Mouse (Mus musculus): ENCODE results near the gene Cars.

Gene Cars

GRCm38 (mm10) chr7:143511335-143511712, 88.6 kb downstream of the Cars start:
- DNase-seq (ENCODE audit: low read depth, low spot score): no peak

DNA sequence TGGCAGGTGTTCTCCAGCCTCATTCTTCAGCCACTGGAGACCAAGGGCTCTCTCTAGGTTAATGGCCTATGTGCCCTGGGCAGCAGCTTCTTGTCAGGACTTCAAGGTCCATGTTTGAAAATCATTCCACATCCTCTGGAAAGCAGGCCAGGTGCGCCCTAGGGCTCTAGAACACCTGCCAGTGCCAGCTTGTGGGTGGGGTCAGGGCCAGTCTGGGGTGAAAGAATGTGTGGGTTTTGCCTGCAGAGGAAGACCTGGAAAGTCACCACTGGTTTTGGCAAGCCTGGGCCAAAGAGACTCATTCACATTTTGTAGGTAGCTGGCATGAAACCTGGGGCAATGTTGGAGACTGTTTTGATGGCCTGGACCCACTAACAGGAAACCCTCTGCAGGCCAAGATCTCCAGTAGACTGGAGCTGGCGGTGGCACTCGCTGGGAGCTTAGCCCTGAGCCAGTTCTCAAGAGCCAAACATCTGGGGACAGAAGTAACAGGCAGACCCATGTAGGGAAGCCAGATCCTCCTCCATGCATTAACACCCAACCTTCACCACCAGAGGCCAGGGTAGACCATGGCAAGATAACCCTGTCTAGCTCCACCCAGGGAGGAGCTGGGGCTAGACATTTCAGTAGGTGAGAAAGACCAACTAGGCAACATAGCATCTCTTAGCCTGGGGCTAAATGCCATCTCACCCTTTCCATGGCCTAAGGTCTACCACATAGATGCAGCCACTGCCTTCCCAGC, 89.1 kb downstream of the Cars start:
- no peak for DNase-seq (ENCODE audit: low read depth, low spot score)

DNA sequence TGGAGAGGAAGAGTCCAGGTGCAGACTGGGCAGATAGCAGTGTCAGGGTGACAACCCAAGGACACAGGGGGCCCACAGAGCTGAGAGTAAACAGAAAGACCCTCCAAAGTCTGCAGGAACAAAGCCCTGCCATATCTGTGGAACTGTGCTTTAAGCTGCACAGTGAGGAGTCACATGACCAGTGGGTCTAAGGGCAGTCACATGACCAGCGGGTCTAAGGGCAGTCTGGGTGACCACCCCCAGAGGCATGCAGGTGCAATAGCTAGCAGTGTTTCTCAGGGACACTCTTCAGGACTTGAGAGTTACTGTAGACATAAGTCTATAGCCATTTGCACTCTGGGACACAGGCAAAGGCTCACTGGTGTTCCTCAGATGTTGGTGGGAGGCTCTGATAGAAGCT, 90.3 kb downstream of the Cars start:
- no peak for DNase-seq (ENCODE audit: low read depth, low spot score)
